Comparison of ENCODE assay signal across 12 mouse cellular contexts in genomic region chr6:51658360-51658759, GRCm38 (mm10).
DNase-seq lines count a peak whose midpoint lies in the region; ATAC-seq and TF ChIP-seq lines count a peak whose summit lies in the region.
"Had no signal": no experiment of that assay in that cellular context is flagged by ENCODE, and none has a peak within 500 bp of the region (broad histone marks: within the 10 kb centered on the region; RNA-seq: fewer than 3 reads in every experiment).

No protein-coding gene starts in this region.

- DNase-seq in embryo, embryonic 10 days (ENCODE audit: low spot score) = peak; percentile 47
- no peak for DNase-seq in embryo, embryonic 10.5 days (ENCODE audit: low spot score)
- DNase-seq in forebrain, embryonic 10.5 days (ENCODE audit: extremely low spot score, low spot score) = peak; percentile 37
- no peak for DNase-seq in frontal cortex, postnatal 25 days (ENCODE audit: low spot score in 2 of 2)
- no peak for DNase-seq in gastrocnemius, postnatal 25 days
- DNase-seq: cerebellum, postnatal 36 days had no signal

- H3K27ac ChIP-seq in forebrain, embryonic 10.5 days = peak overlapping the region; percentile 80
- H3K27ac ChIP-seq in hindbrain, embryonic 15.5 days (replicated peaks) = peak overlapping the region; percentile 36
- H3K27ac ChIP-seq in midbrain, embryonic 15.5 days = peak overlapping the region; percentile 78; the same call in 1 of the 2 replicates
- H3K27ac ChIP-seq in intestine, postnatal 0 days (ENCODE audit: low read depth, low read length) = no peak overlapping the region
- H3K27ac ChIP-seq: heart, embryonic 13.5 days; liver, embryonic 12.5 days had no signal

- H3K36me3 ChIP-seq in forebrain, embryonic 10.5 days (replicated peaks) = no peaks in the 10 kb centered on the region
- H3K36me3 ChIP-seq in hindbrain, embryonic 15.5 days = no peaks in the 10 kb centered on the region
- no peaks in the 10 kb centered on the region for H3K36me3 ChIP-seq in midbrain, embryonic 15.5 days (replicated peaks)
- H3K36me3 ChIP-seq in intestine, postnatal 0 days (ENCODE audit: control insufficient read depth, insufficient read depth) = no peaks in the 10 kb centered on the region
- H3K36me3 ChIP-seq: heart, embryonic 13.5 days; liver, embryonic 12.5 days had no signal

- H3K4me1 ChIP-seq in forebrain, embryonic 10.5 days = peaks cover 33% of the 10 kb centered on the region
- peaks cover 28% of the 10 kb centered on the region for H3K4me1 ChIP-seq in hindbrain, embryonic 15.5 days (replicated peaks)
- peaks cover 27% of the 10 kb centered on the region for H3K4me1 ChIP-seq in midbrain, embryonic 15.5 days
- no peaks in the 10 kb centered on the region for H3K4me1 ChIP-seq in intestine, postnatal 0 days (replicated peaks; ENCODE audit: control insufficient read depth, insufficient read depth, low read length)
- H3K4me1 ChIP-seq: liver, embryonic 12.5 days had no signal

- no peak overlapping the region for H3K9ac ChIP-seq in hindbrain, embryonic 15.5 days
- H3K9ac ChIP-seq in midbrain, embryonic 15.5 days = no peak overlapping the region
- no peak overlapping the region for H3K9ac ChIP-seq in intestine, postnatal 0 days (ENCODE audit: low read depth, low read length)
- H3K9ac ChIP-seq: heart, embryonic 13.5 days; liver, embryonic 12.5 days had no signal

- H3K9me3 ChIP-seq in forebrain, embryonic 10.5 days = peaks cover 4% of the 10 kb centered on the region; the same call in 1 of the 2 replicates
- H3K9me3 ChIP-seq in hindbrain, embryonic 15.5 days = no peaks in the 10 kb centered on the region
- H3K9me3 ChIP-seq in midbrain, embryonic 15.5 days = no peaks in the 10 kb centered on the region
- H3K9me3 ChIP-seq in intestine, postnatal 0 days (ENCODE audit: control insufficient read depth) = no peaks in the 10 kb centered on the region
- H3K9me3 ChIP-seq: liver, embryonic 12.5 days had no signal

- H3K4me2 ChIP-seq in hindbrain, embryonic 15.5 days = no peak overlapping the region
- H3K4me2 ChIP-seq in midbrain, embryonic 15.5 days = no peak overlapping the region
- no peak overlapping the region for H3K4me2 ChIP-seq in intestine, postnatal 0 days (replicated peaks; ENCODE audit: low read depth)
- H3K4me2 ChIP-seq: heart, embryonic 13.5 days; liver, embryonic 12.5 days had no signal

- 32% methylated on average over 8 of the region's 8 CpGs for WGBS in forebrain, embryonic 10.5 days
- WGBS in hindbrain, embryonic 15.5 days = 7% methylated on average over 8 of the region's 8 CpGs
- WGBS in midbrain, embryonic 15.5 days = 10% methylated on average over 8 of the region's 8 CpGs
- 37% methylated on average over 8 of the region's 8 CpGs for WGBS in intestine, postnatal 0 days

- TF ChIP-seq CTCF in intestine, postnatal 0 days (IDR thresholded peaks at IDR 0.05; ENCODE audit: low read depth) = no peak

- no peaks in the 10 kb centered on the region for H3K27me3 ChIP-seq in forebrain, embryonic 10.5 days (ENCODE audit: poor library complexity, severe bottlenecking)
- H3K27me3 ChIP-seq in hindbrain, embryonic 15.5 days = no peaks in the 10 kb centered on the region
- H3K27me3 ChIP-seq in midbrain, embryonic 15.5 days (replicated peaks) = no peaks in the 10 kb centered on the region
- H3K27me3 ChIP-seq in intestine, postnatal 0 days (replicated peaks; ENCODE audit: control insufficient read depth, insufficient read depth, low read length) = no peaks in the 10 kb centered on the region
- H3K27me3 ChIP-seq: heart, embryonic 13.5 days; liver, embryonic 12.5 days had no signal

- ATAC-seq in hindbrain, embryonic 15.5 days (ENCODE audit: low FRiP score, low read depth) = no peak
- no peak for ATAC-seq in midbrain, embryonic 15.5 days (replicated peaks)
- ATAC-seq in intestine, postnatal 0 days = no peak
- ATAC-seq: intestine, embryonic 16.5 days; liver, embryonic 12.5 days had no signal

- no peak overlapping the region for H3K4me3 ChIP-seq in forebrain, embryonic 10.5 days
- no peak overlapping the region for H3K4me3 ChIP-seq in hindbrain, embryonic 15.5 days
- H3K4me3 ChIP-seq in midbrain, embryonic 15.5 days = no peak overlapping the region
- no peak overlapping the region for H3K4me3 ChIP-seq in intestine, postnatal 0 days (ENCODE audit: low read depth, low read length)
- H3K4me3 ChIP-seq: heart, embryonic 13.5 days; liver, embryonic 12.5 days had no signal

Comparison
In these comparisons a context has a peak if more than half of its experiments do, and no peak if none do; other contexts are left out.
1. DNase-seq: peak in embryo, embryonic 10 days (single experiment) and forebrain, embryonic 10.5 days (single experiment); none in embryo, embryonic 10.5 days (single experiment), frontal cortex, postnatal 25 days (0 of 2) and gastrocnemius, postnatal 25 days (single experiment).